Mouse (Mus musculus) lung, postnatal 0 days (tissue): ENCODE measurements at regions not wholly inside any gene's neighbourhood (a gene's known extent, or its start where the extent isn't known, plus 50 kb on each side); places are given as distances from the start of the nearest gene placed in this dataset.

Source experiments
- CTCF ChIP-seq: IDR thresholded peaks from 2 replicates; pipeline ENCODE4 v1.5.1; 2016; ENCODE audit warnings: antibody characterized with exemption, mild to moderate bottlenecking
- EP300 ChIP-seq: IDR thresholded peaks from 2 replicates; pipeline ENCODE4 v1.6.1; 2016; ENCODE audit warnings: antibody characterized with exemption, mild to moderate bottlenecking, control low read depth

- TF ChIP-seq EP300 (no peak), CTCF (peak; percentile 75)
Measured at GRCm38 (mm10) chr14:15881284-15881683, 367.8 kb upstream of the Ngly1 start.
